Mouse (Mus musculus) embryonic fibroblast, embryonic 13.5 days (primary cell): Measurements from ENCODE around the gene Rps15a. TPM values are rescaled to one million over a fixed set of nuclear protein-coding genes. Genes with fewer than 3 reads are reported as not detected.

Experiments
- H3K27ac ChIP-seq: 2 replicates; pipeline ENCODE4 v1.5.1; 2012; ENCODE audit warnings: low read length, control low read depth, inconsistent platforms; ENCODE audit not compliant: insufficient read depth
- H3K4me1 ChIP-seq: 2 replicates; pipeline ENCODE4 v1.6.1; 2011; ENCODE audit warnings: low read length; ENCODE audit not compliant: control insufficient read depth, insufficient read depth
- H3K4me3 ChIP-seq: 2 replicates; pipeline ENCODE4 v1.5.1; 2011; ENCODE audit warnings: mild to moderate bottlenecking, control low read depth, low read length; ENCODE audit not compliant: insufficient read depth
- CTCF ChIP-seq: IDR thresholded peaks from 2 replicates; pipeline ENCODE4 v1.5.1; 2011; ENCODE audit warnings: mild to moderate bottlenecking, control low read depth, low read length, moderate library complexity, borderline replicate concordance; ENCODE audit not compliant: insufficient read depth
- POLR2A ChIP-seq: IDR thresholded peaks from 2 replicates; pipeline ENCODE4 v1.6.1; 2011; ENCODE audit warnings: low read depth, mild to moderate bottlenecking, control low read depth, low read length, moderate library complexity
- polyA plus RNA-seq: library from polyadenylated mRNA; stranded (reverse); fragments of >200 nt; gene quantifications from 2 replicates; pipeline ENCODE4 v1.2.4, GENCODE M21; 2011; ENCODE audit warnings: low read depth; ENCODE audit not compliant: missing spikeins, insufficient read length

Gene Rps15a
- polyA plus RNA-seq, 1 experiment = 1,481 TPM

DNA sequence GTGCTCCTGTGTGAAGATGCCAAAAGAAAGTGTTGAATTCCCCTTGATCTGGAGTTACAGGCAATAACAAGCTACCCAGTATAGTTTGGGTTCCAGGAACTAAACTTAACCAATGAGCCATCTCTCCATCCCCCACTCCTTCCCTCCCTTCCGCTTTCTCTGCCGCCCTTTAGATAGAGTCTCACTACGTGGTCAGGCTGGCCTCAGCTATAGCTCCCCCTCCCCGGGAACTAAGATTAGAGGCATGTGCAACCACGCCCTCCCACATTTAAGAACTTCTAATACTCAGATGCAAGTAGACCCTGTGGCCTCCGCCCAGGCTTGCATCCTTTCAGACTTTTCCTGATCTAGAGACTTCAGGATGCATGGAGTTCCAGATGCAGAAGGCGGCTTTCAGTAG, 18.4 kb downstream of the Rps15a start:
- Histone ChIP-seq H3K4me1 (no peaks in the 10 kb centered on the region; the same call in 1 of the 2 replicates), H3K4me3 (no peak overlapping the region), H3K27ac (no peak overlapping the region)
- TF ChIP-seq POLR2A (no peak), CTCF (no peak)

- H3K4me1 ChIP-seq = no peaks in the 10 kb centered on the region
- H3K4me3 ChIP-seq = no peak overlapping the region
- TF ChIP-seq CTCF (no peak), POLR2A (no peak)
- no peak overlapping the region for H3K27ac ChIP-seq
These were observed 36.0 kb downstream of the Rps15a start for GRCm38 (mm10) chr7:118079987-118080386.

- Histone ChIP-seq H3K4me3 (no peak overlapping the region), H3K4me1 (no peaks in the 10 kb centered on the region), H3K27ac (no peak overlapping the region)
- TF ChIP-seq CTCF (no peak), POLR2A (no peak)
These were observed 36.9 kb downstream of the Rps15a start for GRCm38 (mm10) chr7:118079097-118079496.

GRCm38 (mm10) chr7:118067261-118067660, 48.7 kb downstream of the Rps15a start:
- TF ChIP-seq POLR2A (no peak), CTCF (no peak)
- Histone ChIP-seq H3K4me1 (no peaks in the 10 kb centered on the region), H3K4me3 (no peak overlapping the region), H3K27ac (no peak overlapping the region)

GRCm38 (mm10) chr7:118056300-118056699, 59.7 kb downstream of the Rps15a start:
- no peak overlapping the region for H3K4me3 ChIP-seq
- no peak overlapping the region for H3K27ac ChIP-seq
- TF ChIP-seq POLR2A (no peak), CTCF (no peak)
- no peaks in the 10 kb centered on the region for H3K4me1 ChIP-seq

Other genes with a start within 250 kb of the Rps15a start
- 132 and 159 TPM in 2 replicates for gene Arl6ip1, start 13.5 kb upstream of the Rps15a start, polyA plus RNA-seq
- 53.1 and 56.8 TPM in 2 replicates for gene Smg1, start 127.5 kb upstream of the Rps15a start, polyA plus RNA-seq